Mouse (Mus musculus) bone marrow, adult 2 months (tissue): Measurements from ENCODE around the gene Tldc2.

Source experiments
- CTCF ChIP-seq: fragments of 200-500 bp; IDR thresholded peaks from 2 replicates; pipeline ENCODE4 v1.5.1; 2011; ENCODE audit warnings: low read length, control low read depth; ENCODE audit not compliant: control insufficient read depth, insufficient read depth
- POLR2A ChIP-seq: fragments of 200-500 bp; IDR thresholded peaks from 2 replicates; pipeline ENCODE4 v1.6.1; 2011; ENCODE audit warnings: low read depth, mild to moderate bottlenecking, control low read depth, low read length, borderline replicate concordance; ENCODE audit not compliant: control insufficient read depth

- no peak for TF ChIP-seq CTCF
- TF ChIP-seq POLR2A = no peak
Measured at GRCm38 (mm10) chr2:157144132-157144531, 57.3 kb downstream of the Tldc2 start.
